Mouse (Mus musculus) forelimb bud, embryonic 11.5 days (tissue): Measurements from ENCODE around the gene Shmt1.

Source experiments
- DNase-seq: peaks from one replicate; pipeline ENCODE4 v3.0.0-alpha.2; 2012; ENCODE audit warnings: low read depth, low spot score

Shmt1 gene

DNA sequence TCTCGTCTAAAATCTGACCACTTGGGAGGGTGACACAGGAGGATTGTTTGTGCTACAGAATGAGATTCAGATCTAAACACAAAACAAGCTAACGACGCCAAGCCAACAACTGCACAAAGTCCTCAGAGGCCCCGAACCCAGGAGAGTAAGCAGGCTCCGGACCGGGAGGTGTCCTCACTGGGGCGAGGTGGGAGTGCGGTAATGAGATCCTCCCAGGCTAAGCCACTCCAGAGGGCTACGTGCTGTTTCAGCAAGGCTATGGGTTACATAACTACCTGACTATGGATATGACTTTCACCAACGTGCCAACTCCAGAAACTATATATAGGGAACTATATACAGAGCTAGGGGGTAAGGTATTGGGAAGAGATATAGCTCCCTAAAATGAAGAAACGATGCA is 15.2 kb downstream of the Shmt1 start:
- DNase-seq = no peak

GRCm38 (mm10) chr11:60790472-60790871 is 21.0 kb downstream of the Shmt1 start:
- no peak for DNase-seq

DNA sequence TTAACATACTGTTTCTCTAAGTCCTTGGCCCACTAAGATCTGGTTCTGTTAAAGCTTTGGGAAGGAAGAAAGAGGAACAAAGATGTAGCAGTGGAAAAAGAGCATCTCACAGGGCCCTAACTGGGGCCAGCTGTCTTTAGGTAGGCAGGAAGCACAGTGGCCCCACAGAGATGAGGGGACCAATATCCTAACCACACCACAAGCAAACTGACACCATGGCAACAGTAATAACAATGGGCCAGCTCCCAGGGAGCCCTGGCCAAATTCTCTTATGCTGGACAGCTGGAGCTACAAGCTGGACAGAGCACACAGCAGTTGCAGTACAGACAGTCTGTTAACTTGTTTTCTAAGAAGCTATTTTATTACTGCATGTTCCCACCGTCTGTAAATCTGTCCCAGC is 23.9 kb downstream of the Shmt1 start:
- DNase-seq = no peak

- DNase-seq = no peak
These were observed 27.2 kb downstream of the Shmt1 start for GRCm38 (mm10) chr11:60784179-60784922.

DNA sequence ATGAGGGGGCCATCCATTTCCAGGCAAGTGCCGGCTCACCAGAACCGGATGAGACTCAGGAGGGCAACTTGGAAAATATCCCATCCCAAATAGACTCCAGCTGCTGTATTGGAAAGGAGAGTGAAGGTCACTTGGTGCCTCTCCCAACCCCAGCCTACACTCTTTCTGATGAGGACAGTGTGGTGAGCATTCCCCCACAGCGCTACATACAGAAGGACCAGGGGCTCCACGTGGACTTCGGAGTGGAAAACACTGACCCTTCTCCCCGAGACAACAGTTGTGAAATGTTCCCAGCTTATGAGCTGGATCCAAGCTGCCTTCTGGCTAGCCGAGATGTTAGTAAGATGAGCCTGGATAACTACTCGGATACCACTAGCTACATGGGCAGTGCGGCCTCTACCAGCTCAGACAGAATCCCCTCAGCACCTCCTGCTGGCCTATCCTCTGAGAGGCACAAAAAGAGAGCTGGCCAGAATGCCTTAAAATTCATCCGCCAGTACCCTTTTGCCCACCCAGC is 31.8 kb downstream of the Shmt1 start:
- no peak for DNase-seq

DNA sequence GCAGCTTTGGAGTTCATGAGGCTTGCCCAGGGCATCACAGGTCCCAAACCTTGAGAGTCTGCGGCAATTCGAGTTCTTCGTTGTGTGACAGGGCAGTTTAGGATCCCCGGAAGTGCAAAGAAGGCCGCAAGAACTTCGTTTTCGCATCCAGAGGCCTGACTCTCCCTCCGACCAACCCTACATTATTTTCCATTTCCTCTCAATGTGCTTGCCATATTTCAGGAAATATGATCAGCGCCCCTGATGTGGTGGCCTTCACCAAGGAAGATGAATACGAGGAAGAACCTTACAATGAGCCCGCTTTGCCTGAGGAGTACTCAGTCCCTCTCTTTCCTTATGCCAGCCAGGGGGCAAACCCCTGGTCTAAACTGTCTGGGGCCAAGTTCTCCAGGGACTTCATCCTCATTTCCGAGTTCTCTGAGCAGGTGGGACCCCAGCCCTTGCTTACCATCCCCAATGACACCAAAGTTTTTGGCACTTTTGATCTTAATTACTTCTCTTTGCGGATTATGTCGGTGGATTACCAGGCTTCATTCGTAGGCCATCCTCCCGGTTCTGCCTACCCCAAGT is 33.6 kb downstream of the Shmt1 start:
- no peak for DNase-seq

GRCm38 (mm10) chr11:60776829-60777740 is 34.4 kb downstream of the Shmt1 start, which contains the start of the genes Top3a and Smcr8:
Gene Top3a, minus strand, starts transcription at chr11:60777365.
Gene Smcr8, plus strand, starts transcription at chr11:60777524.
- peak; percentile 89 for DNase-seq

DNA sequence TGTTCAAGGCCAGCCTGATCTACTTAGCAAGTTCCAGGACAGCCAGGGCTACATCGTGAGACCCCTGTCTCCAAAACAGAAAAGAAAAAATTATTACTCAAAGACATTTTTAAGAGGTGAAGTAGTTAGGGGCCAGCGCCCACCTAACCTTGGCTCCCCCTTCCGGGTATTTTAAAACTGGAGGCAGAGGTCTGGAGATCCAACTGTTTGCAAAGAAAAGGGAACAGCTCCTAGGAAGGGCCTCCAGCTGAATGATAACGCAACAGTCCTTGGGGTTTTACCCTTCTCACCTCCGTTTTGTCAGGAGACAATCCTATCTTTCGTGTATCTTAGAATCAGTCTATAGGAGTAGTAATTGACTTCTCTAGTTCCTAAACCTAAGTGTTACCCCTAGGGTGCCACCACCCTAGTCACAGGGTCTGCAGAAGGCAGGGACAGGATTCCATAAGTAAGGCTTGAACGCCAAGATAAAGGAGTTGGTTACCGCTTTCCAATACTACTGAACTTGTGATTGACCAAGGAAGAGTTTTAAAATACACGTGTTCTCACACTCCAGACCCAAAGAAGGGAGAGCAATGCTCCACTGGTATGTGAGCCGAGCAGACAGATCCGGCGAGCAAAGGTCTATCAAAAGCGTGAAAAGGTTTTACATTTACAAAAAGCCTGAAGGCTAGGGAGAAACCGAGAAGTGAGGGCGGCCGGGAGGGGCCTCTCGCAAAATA is 35.2 kb downstream of the Shmt1 start:
- no peak for DNase-seq

GRCm38 (mm10) chr11:60775578-60775977 is 35.9 kb downstream of the Shmt1 start:
- no peak for DNase-seq

DNA sequence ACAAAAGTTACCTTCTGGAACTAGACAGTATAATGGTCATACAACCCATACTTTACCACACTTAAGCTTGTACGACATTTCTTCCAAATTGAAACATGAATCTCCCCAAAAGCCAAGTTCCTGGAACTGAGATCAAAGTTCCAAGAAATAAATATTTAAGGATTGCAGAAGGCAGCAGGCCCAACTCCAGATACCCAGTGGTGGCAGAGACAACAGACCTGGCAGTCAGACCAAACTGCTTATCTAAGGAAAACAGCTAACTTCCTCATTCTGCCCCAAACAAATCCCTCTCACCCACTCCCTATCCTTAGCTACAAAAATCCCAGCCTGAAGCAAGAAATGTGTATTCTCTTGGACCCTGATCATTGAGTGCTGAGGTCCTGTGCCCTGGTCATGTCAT is 36.7 kb downstream of the Shmt1 start:
- DNase-seq = no peak

DNA sequence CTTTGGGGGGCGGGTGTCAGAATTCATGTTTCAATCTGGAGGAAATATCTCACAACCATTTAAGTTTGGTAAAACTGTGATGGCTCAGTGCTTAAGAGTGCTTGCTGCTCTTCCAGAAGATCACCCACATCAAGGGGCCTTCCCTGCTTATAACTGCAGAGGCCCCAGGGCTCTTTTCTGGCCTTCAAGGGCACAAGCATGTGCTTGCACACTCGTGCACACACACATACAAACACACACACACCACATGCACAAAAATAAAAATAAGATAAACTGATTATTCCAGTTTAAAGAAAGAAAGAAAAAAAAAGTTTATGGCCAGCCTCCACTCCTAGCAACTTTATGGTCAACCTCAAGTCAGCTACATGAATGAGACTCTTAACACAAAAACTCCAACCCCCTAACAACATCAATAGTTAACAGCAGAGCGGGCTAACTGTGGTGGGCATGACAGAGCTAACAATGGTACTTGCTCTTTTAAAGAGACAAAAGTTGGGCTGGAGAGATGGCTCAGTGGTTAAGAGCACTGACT is 37.3 kb downstream of the Shmt1 start:
- no peak for DNase-seq

GRCm38 (mm10) chr11:60772161-60772560 is 39.4 kb downstream of the Shmt1 start:
- no peak for DNase-seq

- DNase-seq = no peak
These were observed 40.7 kb downstream of the Shmt1 start for GRCm38 (mm10) chr11:60770776-60771175.

GRCm38 (mm10) chr11:60769322-60769721 is 42.2 kb downstream of the Shmt1 start:
- DNase-seq = no peak

- no peak for DNase-seq
These were observed 44.5 kb downstream of the Shmt1 start for GRCm38 (mm10) chr11:60766969-60767368.

DNA sequence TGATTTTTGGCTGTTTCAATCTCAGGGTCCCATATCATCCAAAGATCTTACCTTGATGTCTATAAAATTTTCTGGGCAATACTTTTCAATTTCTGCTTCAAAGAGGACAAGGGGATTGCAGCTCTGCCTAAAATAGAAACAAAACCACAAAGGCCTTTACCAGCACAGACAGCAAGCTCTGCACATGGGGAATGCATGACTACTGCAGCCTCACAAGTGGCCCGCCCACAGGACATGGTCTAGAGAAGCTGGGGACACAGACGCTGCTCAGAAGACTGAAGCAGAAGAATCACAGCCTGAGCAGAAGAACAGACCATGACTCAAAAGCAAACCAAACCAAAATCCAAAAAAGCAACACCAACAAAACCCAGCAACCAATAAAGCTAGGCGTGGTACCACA is 49.8 kb downstream of the Shmt1 start:
- no peak for DNase-seq

DNA sequence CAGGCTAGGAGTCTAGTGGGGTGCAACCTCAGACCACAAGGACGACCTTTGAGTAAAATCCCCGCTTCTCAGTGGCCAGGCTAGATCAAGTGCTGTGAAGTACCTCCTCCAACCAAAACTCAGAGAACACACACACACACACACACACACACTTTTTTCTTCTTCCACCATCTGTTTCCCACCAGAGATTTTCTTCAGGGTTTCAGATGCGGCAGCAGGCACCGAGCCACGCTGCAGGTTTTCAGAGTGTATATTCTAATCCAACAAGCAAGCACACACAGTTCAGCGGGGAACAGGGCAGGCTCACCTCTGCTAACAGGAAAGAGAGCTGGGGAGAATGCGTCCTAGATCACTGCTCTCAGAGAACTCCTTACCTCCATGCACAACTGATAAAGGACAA is 55.9 kb downstream of the Shmt1 start:
- DNase-seq = no peak

DNA sequence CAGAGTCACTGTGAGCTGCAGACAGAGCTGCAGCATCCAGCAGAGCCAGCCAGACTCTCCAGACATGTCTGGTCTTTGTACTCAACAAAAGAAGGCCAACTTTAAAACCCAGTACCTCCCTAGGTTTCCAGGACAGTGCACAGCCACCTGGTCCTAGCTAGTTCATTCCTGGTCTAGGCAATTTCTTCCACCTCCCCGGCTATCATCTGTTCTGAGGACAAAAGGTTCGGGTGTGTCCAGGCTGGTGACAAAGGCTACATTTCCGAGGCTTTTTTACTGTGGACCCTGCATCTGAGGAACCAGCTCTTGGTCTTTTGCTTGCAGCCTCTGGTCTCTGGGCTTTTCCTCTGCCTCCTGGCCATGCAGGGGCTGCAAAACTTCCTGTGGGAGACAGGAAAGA is 71.2 kb downstream of the Shmt1 start:
- DNase-seq = no peak
